Mouse (Mus musculus) CH12.LX (cell line): ENCODE data around the gene Obox6. TPM values are rescaled to one million over a fixed set of nuclear protein-coding genes. Genes with fewer than 3 reads are reported as not detected.

Experiments used
- DNase-seq: peaks from one replicate; pipeline ENCODE4 v3.0.0-alpha.2; 2013; ENCODE audit errors: extremely low read depth
- H3K27ac ChIP-seq: 2 replicates; pipeline ENCODE4 v1.5.1; 2012; ENCODE audit warnings: low read depth, mild to moderate bottlenecking, control low read depth, moderate library complexity; ENCODE audit not compliant: insufficient read depth
- H3K27me3 ChIP-seq: replicated peaks from 2 replicates; pipeline ENCODE3; 2012; ENCODE audit warnings: inconsistent platforms
- H3K36me3 ChIP-seq, 2 experiments: replicated peaks in 1 of 2; 2 replicates each; pipeline versions ENCODE3 to v1.6.1; 2012; ENCODE audit warnings: inconsistent platforms in 1 of 2, low read length in 1 of 2, mild to moderate bottlenecking in 1 of 2, mixed read lengths in 1 of 2, moderate library complexity in 1 of 2; ENCODE audit not compliant: control insufficient read depth in 1 of 2, insufficient read depth in 1 of 2
- H3K4me1 ChIP-seq, 2 experiments: 2 replicates each; pipeline ENCODE4 v1.6.1; 2012; ENCODE audit warnings: inconsistent platforms in 1 of 2, moderate library complexity in 1 of 2; ENCODE audit not compliant: insufficient read depth in 2 of 2, control insufficient read depth in 1 of 2
- H3K4me2 ChIP-seq: 2 replicates; pipeline ENCODE4 v1.6.1; 2012; ENCODE audit warnings: low read depth, mild to moderate bottlenecking, control low read depth; ENCODE audit not compliant: poor library complexity, insufficient read depth, severe bottlenecking
- H3K4me3 ChIP-seq, 3 experiments: fragments of 150-350 bp in 1 of 3; sonication (generic) in 1 of 3; replicated peaks in 1 of 3; 2 replicates each; pipeline versions ENCODE3 to v1.5.1; 2011 to 2012; ENCODE audit warnings: low read depth in 2 of 3, low read length in 2 of 3, mild to moderate bottlenecking in 2 of 3, moderate library complexity in 2 of 3, control low read depth in 1 of 3, improper control_type of control experiment in 1 of 3, inconsistent platforms in 1 of 3, mixed read lengths in 1 of 3; ENCODE audit not compliant: poor library complexity in 1 of 3
- H3K79me2 ChIP-seq: replicated peaks from 2 replicates; pipeline ENCODE4 v1.6.1; 2012; ENCODE audit warnings: mild to moderate bottlenecking, moderate library complexity; ENCODE audit not compliant: control insufficient read depth, poor library complexity, insufficient read depth, severe bottlenecking; ENCODE audit errors: extremely low read depth
- H3K9ac ChIP-seq: 2 replicates; pipeline ENCODE4 v1.6.1; 2012; ENCODE audit warnings: low read depth, mild to moderate bottlenecking, control low read depth, moderate library complexity; ENCODE audit not compliant: insufficient read depth
- H3K9me3 ChIP-seq: replicated peaks from 2 replicates; pipeline ENCODE3; 2012; ENCODE audit warnings: low read length, inconsistent platforms, mixed read lengths
- CTCF ChIP-seq, 2 experiments: IDR thresholded peaks in 1 of 2; conservative IDR thresholded peaks in 1 of 2; 2 replicates each; pipeline ENCODE4 v1.5.1; 2011 to 2012; ENCODE audit warnings: low read depth in 2 of 2, low read length in 2 of 2, improper control_type of control experiment in 1 of 2, inconsistent platforms in 1 of 2, mild to moderate bottlenecking in 1 of 2, moderate library complexity in 1 of 2
- E2F4 ChIP-seq: IDR thresholded peaks from 2 replicates; pipeline ENCODE4 v1.6.1; 2011; ENCODE audit warnings: low read depth, low read length, improper control_type of control experiment; ENCODE audit not compliant: insufficient replicate concordance
- EP300 ChIP-seq: IDR thresholded peaks from 2 replicates; pipeline ENCODE4 v1.6.1; 2011; ENCODE audit warnings: low read length, improper control_type of control experiment
- ETS1 ChIP-seq: conservative IDR thresholded peaks from 2 replicates; pipeline ENCODE4 v1.6.1; 2012; ENCODE audit warnings: low read depth, mild to moderate bottlenecking, inconsistent platforms, low read length, improper control_type of control experiment, moderate library complexity
- HCFC1 ChIP-seq: IDR thresholded peaks from 2 replicates; pipeline ENCODE4 v1.6.1; 2012; ENCODE audit warnings: low read depth, mild to moderate bottlenecking, inconsistent platforms, low read length, improper control_type of control experiment
- JUND ChIP-seq: conservative IDR thresholded peaks from 2 replicates; pipeline ENCODE4 v1.6.1; 2011; ENCODE audit warnings: low read depth, low read length, improper control_type of control experiment
- KAT2A ChIP-seq: IDR thresholded peaks from 2 replicates; pipeline ENCODE4 v1.6.1; 2012; ENCODE audit warnings: low read length, improper control_type of control experiment, inconsistent platforms; ENCODE audit not compliant: insufficient replicate concordance
- MAZ ChIP-seq: IDR thresholded peaks from 2 replicates; pipeline ENCODE4 v1.6.1; 2012; ENCODE audit warnings: low read depth, mild to moderate bottlenecking, inconsistent platforms, low read length, improper control_type of control experiment, moderate library complexity
- MXI1 ChIP-seq: IDR thresholded peaks from 2 replicates; pipeline ENCODE4 v1.6.1; 2011; ENCODE audit warnings: mild to moderate bottlenecking, low read depth, low read length, improper control_type of control experiment
- MYC ChIP-seq: IDR thresholded peaks from 2 replicates; pipeline ENCODE4 v1.6.1; 2011; ENCODE audit warnings: low read depth, mild to moderate bottlenecking, improper control_type of control experiment, low read length
- NRF1 ChIP-seq: IDR thresholded peaks from 2 replicates; pipeline ENCODE4 v1.6.1; 2014; ENCODE audit warnings: low read depth, mild to moderate bottlenecking, inconsistent platforms, low read length, improper control_type of control experiment, moderate library complexity
- PAX5 ChIP-seq: IDR thresholded peaks from 2 replicates; pipeline ENCODE4 v1.6.1; 2012; ENCODE audit warnings: low read length, inconsistent platforms, mixed read lengths
- POLR2AphosphoS2 ChIP-seq: IDR thresholded peaks from 2 replicates; pipeline ENCODE4 v1.6.1; 2011; ENCODE audit warnings: low read depth, low read length, improper control_type of control experiment
- RAD21 ChIP-seq: IDR thresholded peaks from 2 replicates; pipeline ENCODE4 v1.6.1; 2011; ENCODE audit warnings: low read depth, mild to moderate bottlenecking, low read length, improper control_type of control experiment, moderate library complexity
- TBP ChIP-seq: conservative IDR thresholded peaks from 2 replicates; pipeline ENCODE4 v1.6.1; 2011; ENCODE audit warnings: low read depth, low read length, improper control_type of control experiment
- USF1 ChIP-seq: IDR thresholded peaks from 2 replicates; pipeline ENCODE4 v1.6.1; 2014; ENCODE audit warnings: low read depth, mild to moderate bottlenecking, inconsistent platforms, low read length, improper control_type of control experiment
- ZC3H11A ChIP-seq: IDR thresholded peaks from 2 replicates; pipeline ENCODE4 v1.6.1; 2012; ENCODE audit warnings: low read depth, mild to moderate bottlenecking, inconsistent platforms, low read length, improper control_type of control experiment
- ZKSCAN1 ChIP-seq: IDR thresholded peaks from 2 replicates; pipeline ENCODE4 v1.6.1; 2012; ENCODE audit warnings: low read depth, inconsistent platforms, low read length, improper control_type of control experiment, borderline replicate concordance
- ZMIZ1 ChIP-seq: IDR thresholded peaks from 2 replicates; pipeline ENCODE4 v1.6.1; 2012; ENCODE audit warnings: low read depth, mild to moderate bottlenecking, inconsistent platforms, low read length, improper control_type of control experiment
- ZNF384 ChIP-seq: IDR thresholded peaks from 2 replicates; pipeline ENCODE4 v1.6.1; 2012; ENCODE audit warnings: low read depth, low read length, improper control_type of control experiment, inconsistent platforms
- dilution Hi-C: fragments of 300-500 bp; cut with MboI; formaldehyde crosslinking; loops from 2 replicates; pipeline ENCODE4 v1.14.3; 2020; ENCODE audit warnings: low sequenced_read_pairs; ENCODE audit not compliant: extremely low pct_unique_long_range_greater_than_20kb, extremely low pct_ligation_motif_present
- in situ Hi-C: fragments of 300-500 bp; cut with MboI; formaldehyde crosslinking; loops from 3 replicates; pipeline ENCODE4 v1.14.3; 2019; ENCODE audit warnings: low sequenced_read_pairs, low pct_ligation_motif_present, low pct_unique_long_range_greater_than_20kb, mixed read lengths
- polyA plus RNA-seq: library from polyadenylated mRNA; unstranded; fragments of >175 nt; gene quantifications from 2 replicates; pipeline ENCODE4 v1.2.1, GENCODE M21; 2012; ENCODE audit warnings: low read depth; ENCODE audit not compliant: insufficient read length
- total RNA-seq, 2 experiments: library from RNA; depleted of rRNA; stranded (reverse); fragments of 300-350 nt in 1 of 2; fragments of >200 nt in 1 of 2; gene quantifications; 2 replicates each; pipeline ENCODE4 v1.2.3; 2012 to 2014

Gene Obox6
- total and polyA plus RNA-seq, 3 experiments, result not detected

DNA sequence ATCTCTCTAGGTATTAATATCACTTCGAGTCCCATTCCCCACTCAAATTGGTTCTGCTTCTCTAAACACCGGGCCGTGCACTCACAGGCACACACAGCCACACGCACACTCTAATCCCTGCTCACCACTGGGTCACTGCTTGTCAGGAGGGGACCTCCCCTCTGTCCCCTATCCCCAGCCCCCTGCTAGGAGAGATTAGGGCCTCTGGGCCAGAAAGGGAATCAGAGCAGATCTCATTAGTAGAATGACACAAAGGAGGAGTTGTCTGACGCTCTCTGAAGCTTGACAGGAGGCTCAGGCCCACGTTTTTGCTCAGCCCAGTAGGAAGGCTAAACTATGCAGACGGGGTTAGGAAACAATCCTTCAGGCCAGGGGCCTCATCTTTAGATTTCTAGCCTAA, 41.9 kb upstream of the Obox6 start:
- in situ Hi-C loops (no loop called here), dilution Hi-C loops (no loop called here)
- Histone ChIP-seq H3K4me3 (no peak overlapping the region), H3K4me1 (no peaks in the 10 kb centered on the region), H3K9ac (no peak overlapping the region), H3K9me3 (no peaks in the 10 kb centered on the region), H3K27ac (no peak overlapping the region), H3K36me3 (no peaks in the 10 kb centered on the region), H3K4me2 (no peak overlapping the region), H3K79me2 (no peaks in the 10 kb centered on the region), H3K27me3 (peaks cover 74% of the 10 kb centered on the region)
- TF ChIP-seq MAZ, result no peak
- no peak for TF ChIP-seq ETS1
- TF ChIP-seq ZMIZ1, result no peak
- TF ChIP-seq E2F4, result no peak
- DNase-seq, result no peak

DNA sequence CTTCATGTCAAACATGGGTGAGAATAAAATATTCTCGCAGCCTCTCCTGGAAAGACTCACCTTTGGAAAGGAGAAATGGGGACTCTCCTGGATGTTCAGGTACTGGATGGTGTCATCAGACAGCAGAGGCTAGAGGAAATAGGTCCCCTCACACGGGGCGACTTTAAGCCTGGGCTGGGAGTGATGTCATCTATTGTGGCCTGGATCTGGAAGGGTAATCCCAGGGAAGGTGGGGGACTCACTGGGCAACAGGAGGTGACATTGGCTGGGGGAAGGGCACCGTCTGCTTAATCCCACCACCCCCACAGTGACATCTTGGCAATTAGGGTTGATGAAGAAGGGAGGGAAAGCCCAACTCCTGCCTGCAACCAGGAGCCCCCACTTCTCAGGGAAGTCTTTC, 40.3 kb upstream of the Obox6 start, which contains the start of gene Crx:
Gene Crx, minus strand, starts transcription at position 213 of the 400 bp plus-strand sequence.
- Histone ChIP-seq H3K9me3 (no peaks in the 10 kb centered on the region), H3K27ac (no peak within 1 kb of the TSS), H3K27me3 (peaks cover 77% of the 10 kb centered on the region), H3K9ac (no peak within 1 kb of the TSS), H3K4me1 (no peaks in the 10 kb centered on the region), H3K36me3 (no peaks in the 10 kb centered on the region), H3K4me2 (no peak within 1 kb of the TSS), H3K4me3 (no peak within 1 kb of the TSS), H3K79me2 (no peaks in the 10 kb centered on the region)
- in situ Hi-C loops, result no loop called here
- TF ChIP-seq CTCF (conservative IDR thresholded peaks at IDR 0.05 in 1 of 2, IDR thresholded peaks at IDR 0.05 in 1 of 2; ENCODE audit: low read depth in 2 of 2, low read length in 2 of 2), result no peak
- no peak for TF ChIP-seq HCFC1
- no peak for TF ChIP-seq ZMIZ1
- no peak for TF ChIP-seq EP300
- TF ChIP-seq ZKSCAN1, result no peak
- TF ChIP-seq TBP, result no peak
- TF ChIP-seq MXI1, result no peak
- no peak for TF ChIP-seq ETS1
- no peak for TF ChIP-seq RAD21
- no peak for TF ChIP-seq JUND
- TF ChIP-seq NRF1, result no peak
- TF ChIP-seq POLR2AphosphoS2, result no peak
- no peak for TF ChIP-seq ZC3H11A
- TF ChIP-seq MYC, result no peak
- no peak for TF ChIP-seq PAX5
- no peak for TF ChIP-seq KAT2A
- no peak for TF ChIP-seq USF1
- TF ChIP-seq ZNF384, result no peak
- no peak for DNase-seq
- dilution Hi-C loops, result no loop called here
